Mouse (Mus musculus) kidney, adult 2 months (tissue): ENCODE measurements around the gene Ndufs2. TPM values are rescaled to one million over a fixed set of nuclear protein-coding genes. Genes with fewer than 3 reads are reported as not detected.

Experiments used
- DNase-seq: peaks from one replicate; pipeline ENCODE4 v3.0.0; 2021
- H3K27ac ChIP-seq: fragments of 200-500 bp; 2 replicates; pipeline ENCODE4 v1.5.1; 2012; ENCODE audit warnings: low read depth, low read length, control low read depth, inconsistent platforms; ENCODE audit not compliant: insufficient read depth
- H3K27me3 ChIP-seq: fragments of 200-500 bp; replicated peaks from 2 replicates; pipeline ENCODE4 v1.6.1; 2012; ENCODE audit warnings: mild to moderate bottlenecking, moderate library complexity, low read length, inconsistent platforms; ENCODE audit not compliant: control insufficient read depth, insufficient read depth
- H3K36me3 ChIP-seq: fragments of 200-500 bp; 2 replicates; pipeline ENCODE4 v1.6.1; 2012; ENCODE audit warnings: mild to moderate bottlenecking, moderate library complexity, low read length, inconsistent platforms; ENCODE audit not compliant: control insufficient read depth, insufficient read depth
- H3K4me1 ChIP-seq: fragments of 200-500 bp; 2 replicates; pipeline ENCODE4 v1.6.1; 2011; ENCODE audit warnings: low read length; ENCODE audit not compliant: control insufficient read depth, insufficient read depth
- H3K4me3 ChIP-seq: fragments of 200-500 bp; 2 replicates; pipeline ENCODE4 v1.5.1; 2011; ENCODE audit warnings: mild to moderate bottlenecking, low read depth, low read length, control low read depth; ENCODE audit not compliant: insufficient read depth
- CTCF ChIP-seq: fragments of 200-500 bp; conservative IDR thresholded peaks from 2 replicates; pipeline ENCODE4 v1.5.1; 2011; ENCODE audit warnings: low read depth, mild to moderate bottlenecking, control low read depth, low read length, moderate library complexity, mixed read lengths; ENCODE audit not compliant: insufficient read depth, insufficient read length
- POLR2A ChIP-seq: fragments of 200-500 bp; IDR thresholded peaks from one replicate; pipeline ENCODE4 v1.6.1; 2011; ENCODE audit warnings: low read depth, low read length, control low read depth
- WGBS: fragments of 180-500 bp; shearing (Covaris S2); methylation state at CpG from one replicate; pipeline ENCODE4 v1.1.7; 2018; 5-methylcytosine and 5-hydroxymethylcytosine counted together
- polyA plus RNA-seq: library from polyadenylated mRNA; depleted of rRNA; stranded (reverse); fragments of >200 nt; gene quantifications from 2 replicates; pipeline ENCODE4 v1.2.3, GENCODE M21; 2012; rRNA removed

The Ndufs2 gene
- polyA plus RNA-seq, 1 experiment: 559 TPM

DNA sequence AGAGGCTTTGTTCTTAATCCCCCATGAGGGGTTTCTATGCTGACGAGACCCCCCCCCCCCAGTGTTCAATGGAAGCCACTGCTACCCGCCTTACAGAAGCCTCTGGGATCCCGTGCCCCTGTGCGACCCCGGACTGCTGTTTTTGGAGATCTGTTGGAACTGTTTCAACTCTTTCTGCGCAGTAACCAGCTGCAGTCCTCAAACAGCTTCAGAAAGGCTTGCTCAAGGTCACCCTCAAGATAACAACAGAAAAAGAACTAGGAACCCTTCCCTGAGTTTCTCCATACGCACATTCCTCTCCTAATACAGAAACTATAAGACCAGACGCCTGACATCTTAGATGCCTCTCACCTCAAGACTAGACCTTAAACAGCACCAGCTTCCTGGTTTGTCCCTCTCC is 62.1 kb downstream of the Ndufs2 start:
- H3K27ac ChIP-seq: no peak overlapping the region
- no peak for TF ChIP-seq POLR2A
- TF ChIP-seq CTCF: no peak
- no peak for DNase-seq

DNA sequence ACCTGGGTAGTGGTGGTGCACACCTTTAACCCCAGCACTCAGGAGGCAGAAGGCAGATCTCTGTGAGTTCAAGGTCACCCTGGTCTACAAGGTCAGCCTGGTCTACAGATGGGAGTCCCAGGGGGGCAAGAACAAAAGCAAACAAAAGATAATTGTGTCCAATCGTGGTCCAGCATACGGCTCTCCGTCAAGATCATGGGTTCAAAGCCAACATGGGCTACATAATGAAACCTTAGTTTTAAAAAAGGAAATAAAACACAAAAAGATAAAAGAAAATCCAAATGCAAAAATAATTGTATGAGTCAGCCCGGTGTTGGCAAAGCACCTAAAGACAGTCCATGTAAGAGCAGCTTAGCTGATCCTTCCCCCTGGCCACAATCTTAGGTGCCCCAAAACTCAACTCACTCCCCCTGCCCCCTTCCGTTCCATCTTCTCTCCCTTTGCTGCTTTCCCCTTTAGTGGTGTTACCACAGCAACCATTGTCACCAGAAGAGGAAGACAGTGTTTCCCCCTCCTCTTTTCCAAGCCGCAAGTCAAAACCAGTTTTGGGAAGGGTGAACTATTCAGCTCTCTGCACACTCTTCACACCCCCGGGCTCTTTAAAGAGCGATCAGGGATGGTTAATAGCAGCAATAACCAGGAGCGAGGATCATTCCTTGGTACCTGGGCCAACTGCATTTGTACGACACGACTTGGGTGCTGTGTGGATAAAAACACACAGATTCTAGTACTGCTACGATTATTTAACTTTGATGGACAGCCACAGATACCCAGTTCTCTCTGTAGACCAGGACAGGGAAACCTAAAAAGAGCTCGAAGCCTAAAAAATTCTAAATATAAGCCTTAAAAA is 63.1 kb downstream of the Ndufs2 start:
- no peak for DNase-seq
- Histone ChIP-seq H3K4me3 (no peak overlapping the region), H3K27me3 (no peaks in the 10 kb centered on the region), H3K36me3 (no peaks in the 10 kb centered on the region), H3K4me1 (peaks cover 2% of the 10 kb centered on the region), H3K27ac (no peak overlapping the region)
- 74% methylated on average over 13 of the region's 13 CpGs for WGBS
- TF ChIP-seq POLR2A: no peak
- TF ChIP-seq CTCF: no peak

More for the DNA sequence above, 62.1 kb downstream of the Ndufs2 start:
- WGBS: 41% methylated on average over 8 of the region's 8 CpGs
- no peak overlapping the region for H3K4me3 ChIP-seq
- no peaks in the 10 kb centered on the region for H3K27me3 ChIP-seq
- H3K4me1 ChIP-seq: peaks cover 2% of the 10 kb centered on the region
- no peaks in the 10 kb centered on the region for H3K36me3 ChIP-seq

DNA sequence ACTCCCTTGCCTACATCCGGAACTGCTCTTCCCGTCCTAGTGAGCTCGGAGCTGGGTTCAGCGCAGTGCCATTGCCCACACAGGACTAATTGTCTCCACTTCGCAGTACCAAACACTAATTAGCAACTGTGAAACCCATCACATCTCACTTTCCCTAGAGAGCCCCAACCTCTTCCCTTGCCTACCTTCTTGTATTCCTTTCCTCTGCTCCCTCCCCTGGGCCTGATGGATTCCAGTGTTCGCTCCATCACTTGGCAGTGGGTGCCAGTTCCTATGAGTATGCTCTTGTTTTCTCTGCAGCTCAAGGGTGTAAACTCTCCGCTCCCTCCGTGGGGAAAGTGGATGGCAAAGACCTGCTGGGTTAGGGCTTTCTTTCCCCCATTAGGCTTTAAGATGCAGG is 65.5 kb downstream of the Ndufs2 start:
- H3K27ac ChIP-seq: no peak overlapping the region
- H3K27me3 ChIP-seq: no peaks in the 10 kb centered on the region
- TF ChIP-seq CTCF: no peak
- no peak for TF ChIP-seq POLR2A
- H3K4me3 ChIP-seq: no peak overlapping the region
- 80% methylated on average over 8 of the region's 8 CpGs for WGBS
- no peaks in the 10 kb centered on the region for H3K36me3 ChIP-seq
- DNase-seq: no peak
- H3K4me1 ChIP-seq: peaks cover 2% of the 10 kb centered on the region

Other genes with a start within 250 kb of the Ndufs2 start
- gene Fcgr4, start 232.5 kb downstream of the Ndufs2 start, polyA plus RNA-seq: 3.3 and 3.7 TPM in 2 replicates
- gene Fcgr3, start 186.5 kb downstream of the Ndufs2 start, polyA plus RNA-seq: 4.8 and 6.4 TPM in 2 replicates
- 15.6 and 16.7 TPM in 2 replicates for gene Cfap126, start 137.5 kb downstream of the Ndufs2 start, polyA plus RNA-seq
- 814 and 951 TPM in 2 replicates for gene Sdhc, start 100.8 kb downstream of the Ndufs2 start, polyA plus RNA-seq
- gene Mpz, start 100.7 kb downstream of the Ndufs2 start, polyA plus RNA-seq: 3.5 and 7.7 TPM in 2 replicates
- 11.2 and 12.8 TPM in 2 replicates for gene Pcp4l1, start 55.1 kb downstream of the Ndufs2 start, polyA plus RNA-seq
- 0.48 and 0.67 TPM in 2 replicates for gene Nr1i3, start 37.4 kb downstream of the Ndufs2 start, polyA plus RNA-seq
- gene Tomm40l, start 28.9 kb downstream of the Ndufs2 start, polyA plus RNA-seq: 46.4 and 51.8 TPM in 2 replicates
- 19.8 and 20.8 TPM in 2 replicates for gene Apoa2, start 26.3 kb downstream of the Ndufs2 start, polyA plus RNA-seq
- gene Fcer1g, start 17.0 kb downstream of the Ndufs2 start, polyA plus RNA-seq: 35.8 and 46.8 TPM in 2 replicates
- gene Adamts4, start 967 bp downstream of the Ndufs2 start, polyA plus RNA-seq: 1.2 and 1.5 TPM in 2 replicates
- gene B4galt3, start 18.9 kb upstream of the Ndufs2 start, polyA plus RNA-seq: 58.9 and 67.7 TPM in 2 replicates
- gene Ppox, start 29.8 kb upstream of the Ndufs2 start, polyA plus RNA-seq: 51.5 and 63.2 TPM in 2 replicates
- gene Usp21, start 36.6 kb upstream of the Ndufs2 start, polyA plus RNA-seq: 47.8 and 53.4 TPM in 2 replicates
- 43.1 and 59.5 TPM in 2 replicates for gene Ufc1, start 43.6 kb upstream of the Ndufs2 start, polyA plus RNA-seq
- gene Dedd, start 77.8 kb upstream of the Ndufs2 start, polyA plus RNA-seq: 46.7 and 48.6 TPM in 2 replicates
- 207 and 209 TPM in 2 replicates for gene Nit1, start 94.3 kb upstream of the Ndufs2 start, polyA plus RNA-seq
- gene Pfdn2, start 94.3 kb upstream of the Ndufs2 start, polyA plus RNA-seq: 17.1 and 37.0 TPM in 2 replicates
- gene Klhdc9, start 109.4 kb upstream of the Ndufs2 start, polyA plus RNA-seq: 6.9 and 7.1 TPM in 2 replicates
- 2.3 TPM in 2 replicates for gene Nectin4, start 118.7 kb upstream of the Ndufs2 start, polyA plus RNA-seq
- gene Arhgap30, start 137.6 kb upstream of the Ndufs2 start, polyA plus RNA-seq: 1.6 and 4.8 TPM in 2 replicates
- gene Usf1, start 159.9 kb upstream of the Ndufs2 start, polyA plus RNA-seq: 56.8 and 59.0 TPM in 2 replicates
- gene Tstd1, start 167.5 kb upstream of the Ndufs2 start, polyA plus RNA-seq: 77.3 and 79.7 TPM in 2 replicates
- 88.7 and 106 TPM in 2 replicates for gene F11r, start 186.1 kb upstream of the Ndufs2 start, polyA plus RNA-seq